Mouse (Mus musculus) skeletal muscle tissue, adult 2 months (tissue): ENCODE data around the gene Mapk3.

Experiments used
- DNase-seq: peaks from one replicate; pipeline ENCODE4 v3.0.0-alpha.2; 2012; ENCODE audit warnings: low read depth, low spot score

Gene Mapk3

DNA sequence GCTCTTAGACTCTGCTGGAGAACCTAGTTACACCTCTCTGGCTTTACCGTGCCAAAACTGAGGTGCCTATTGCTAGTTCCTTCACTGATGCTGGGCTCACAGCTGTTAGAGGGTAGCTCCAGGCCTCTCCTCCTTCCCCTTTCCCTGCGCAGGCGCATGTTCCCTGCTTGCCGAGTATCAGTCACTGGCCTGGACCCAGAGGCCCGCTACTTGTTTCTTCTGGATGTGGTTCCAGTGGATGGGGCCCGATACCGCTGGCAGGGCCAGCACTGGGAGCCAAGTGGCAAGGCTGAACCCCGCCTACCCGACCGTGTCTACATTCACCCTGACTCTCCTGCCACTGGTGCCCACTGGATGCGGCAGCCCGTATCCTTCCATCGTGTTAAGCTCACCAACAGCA lies 23.3 kb downstream of the Mapk3 start:
- no peak for DNase-seq

DNA sequence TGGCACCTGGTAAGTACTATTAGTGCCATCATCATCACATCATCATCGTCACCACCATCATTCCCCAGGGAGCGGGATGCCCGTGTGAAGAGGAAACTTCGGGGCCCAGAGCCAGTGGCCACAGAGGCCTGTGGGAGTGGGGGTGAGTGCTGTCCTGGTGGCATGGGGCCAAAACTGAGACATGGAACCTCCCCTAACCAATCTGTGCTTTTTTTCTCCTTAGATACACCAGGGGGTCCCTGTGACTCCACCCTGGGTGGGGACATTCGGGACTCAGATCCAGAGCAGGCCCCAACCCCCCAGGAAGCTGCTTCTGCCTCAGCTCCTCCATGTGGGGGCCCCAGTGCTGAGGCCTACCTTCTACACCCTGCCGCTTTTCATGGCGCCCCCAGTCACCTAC lies 25.1 kb downstream of the Mapk3 start:
- DNase-seq: no peak

DNA sequence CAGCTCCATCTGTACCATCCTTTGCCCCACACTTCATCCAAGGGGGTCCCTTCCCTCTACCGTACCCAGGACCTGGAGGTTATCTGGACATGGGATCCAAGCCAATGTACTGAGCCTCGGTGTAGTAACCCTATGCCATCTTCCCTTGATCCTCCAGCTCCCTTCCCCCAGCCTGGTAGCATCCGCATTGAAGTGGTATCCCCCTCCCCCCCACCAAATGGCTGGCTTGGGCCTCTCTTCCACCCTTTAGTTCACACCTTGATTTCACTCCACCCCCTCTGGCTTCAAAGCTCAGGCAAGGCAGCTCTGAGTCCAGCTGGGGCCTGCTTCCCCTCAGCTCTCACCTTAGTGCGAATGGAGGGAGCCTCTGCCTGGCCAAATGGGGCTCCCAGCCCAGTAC lies 25.7 kb downstream of the Mapk3 start:
- no peak for DNase-seq

DNA sequence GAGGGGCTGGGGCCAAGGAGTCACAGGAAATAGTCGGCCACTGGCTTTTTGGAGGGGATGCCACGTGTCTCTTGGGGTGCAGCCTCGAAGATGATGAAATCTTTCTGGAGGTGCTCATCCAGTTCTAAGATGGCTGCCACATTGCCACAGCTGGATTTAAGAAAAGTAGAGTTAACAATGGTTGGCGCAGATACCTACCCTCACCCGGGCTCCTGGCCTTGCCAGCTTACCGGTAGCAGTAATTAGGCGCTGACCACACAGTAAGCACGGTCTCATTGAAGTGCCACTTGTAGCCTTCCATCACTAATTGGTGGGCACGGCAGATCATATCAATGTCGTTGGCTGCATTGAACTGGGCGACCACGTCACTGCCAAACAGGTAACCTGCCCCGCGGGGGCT lies 26.7 kb downstream of the Mapk3 start:
- no peak for DNase-seq

DNA sequence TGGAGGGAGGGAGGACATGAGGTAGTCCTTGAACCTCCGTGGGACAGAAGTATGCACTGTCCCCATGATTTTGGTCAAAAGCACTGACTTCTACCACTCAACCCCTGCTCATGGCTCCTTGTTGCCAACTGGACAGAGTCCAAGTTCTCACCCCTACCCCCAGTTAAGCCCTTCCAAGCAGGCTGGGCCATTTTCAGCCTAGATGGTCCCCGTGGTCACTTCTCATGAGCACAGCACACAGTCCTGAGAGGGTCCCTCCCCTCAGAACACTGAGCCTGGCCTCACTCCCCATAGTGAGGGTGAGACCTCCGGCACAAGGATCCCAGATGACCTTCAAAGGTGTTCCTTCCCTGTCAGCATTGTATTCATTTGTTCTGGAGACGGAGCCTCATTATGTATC lies 29.7 kb downstream of the Mapk3 start:
- DNase-seq: no peak

DNA sequence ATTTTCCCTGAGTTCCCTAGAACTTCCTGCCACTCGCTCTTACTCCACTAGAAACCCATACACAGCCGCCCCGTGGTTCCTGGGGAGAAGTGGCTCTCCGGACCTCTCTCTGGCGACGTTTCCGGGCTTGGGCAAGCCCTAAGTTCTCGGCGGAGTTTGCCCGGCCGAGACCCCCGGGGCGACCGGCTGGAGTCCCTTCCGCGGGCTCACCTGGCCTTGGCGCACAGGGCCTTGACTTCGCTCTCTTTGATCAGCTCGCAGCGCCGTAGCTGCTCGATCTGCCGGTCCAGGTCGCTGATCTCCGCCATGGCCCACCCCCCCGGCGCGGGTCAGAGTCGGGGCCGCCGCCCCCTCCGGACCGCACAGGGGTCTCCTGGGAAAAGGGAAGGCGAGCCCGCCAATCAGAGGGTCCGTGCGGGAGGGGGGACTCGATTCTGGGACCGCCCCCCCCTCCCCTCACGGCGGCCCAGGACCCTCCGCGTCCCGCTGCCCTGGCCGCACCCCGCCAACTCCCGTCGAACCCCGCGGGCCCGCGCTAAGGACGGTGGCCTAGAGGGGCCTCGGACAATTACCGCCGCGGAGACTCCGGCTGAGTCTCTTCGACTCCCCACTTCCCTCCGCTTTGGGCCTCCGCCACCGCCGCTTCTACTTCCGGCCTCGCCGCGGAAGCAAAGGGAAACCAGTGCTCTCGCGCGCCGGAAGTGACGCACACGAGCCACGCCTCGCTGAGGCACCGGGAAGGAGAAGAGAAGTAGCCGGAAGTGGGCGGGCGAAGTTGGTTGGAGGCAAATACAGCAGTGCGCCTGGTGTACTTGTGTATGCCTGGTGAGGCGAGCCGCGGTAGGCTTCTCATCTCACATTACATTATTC lies 32.7 kb downstream of the Mapk3 start, which contains the start of gene Ppp4c:
TSS of gene Ppp4c (minus strand) at position 646 of the 870 bp plus-strand sequence.
- DNase-seq: peak; percentile 97

DNA sequence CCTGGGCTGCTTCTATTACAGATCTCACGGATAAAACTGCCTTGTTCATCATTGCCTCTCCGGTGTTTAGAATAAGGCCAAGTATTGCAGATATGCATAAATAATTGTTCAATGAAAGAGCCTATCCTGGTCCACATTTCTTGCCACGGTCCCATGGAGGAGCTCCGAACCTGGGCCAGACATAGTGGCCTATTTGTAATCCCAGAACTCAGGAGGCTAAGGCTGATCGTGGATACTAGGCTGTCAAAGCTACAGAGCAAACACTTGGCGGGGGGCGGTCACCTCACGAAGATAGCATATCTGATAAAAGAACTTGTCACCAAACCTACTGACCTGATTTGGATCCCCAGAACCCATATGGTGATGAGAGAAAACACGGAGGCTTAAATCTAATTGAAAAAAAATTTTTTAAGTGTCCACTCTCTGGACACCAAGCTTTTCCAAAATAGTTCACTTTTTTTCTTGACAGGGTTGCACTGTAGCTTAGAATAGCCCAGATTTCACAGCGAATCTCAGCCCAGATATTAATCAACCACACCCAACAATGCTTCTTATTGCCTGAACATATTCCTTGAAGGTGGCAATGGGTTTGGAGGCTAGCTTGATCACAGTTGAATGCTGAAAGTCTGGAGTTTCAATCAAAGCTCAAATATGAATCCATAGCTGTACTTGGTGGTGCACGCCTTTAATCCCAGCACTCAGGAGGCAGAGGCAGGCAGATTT lies 33.5 kb downstream of the Mapk3 start:
- no peak for DNase-seq

DNA sequence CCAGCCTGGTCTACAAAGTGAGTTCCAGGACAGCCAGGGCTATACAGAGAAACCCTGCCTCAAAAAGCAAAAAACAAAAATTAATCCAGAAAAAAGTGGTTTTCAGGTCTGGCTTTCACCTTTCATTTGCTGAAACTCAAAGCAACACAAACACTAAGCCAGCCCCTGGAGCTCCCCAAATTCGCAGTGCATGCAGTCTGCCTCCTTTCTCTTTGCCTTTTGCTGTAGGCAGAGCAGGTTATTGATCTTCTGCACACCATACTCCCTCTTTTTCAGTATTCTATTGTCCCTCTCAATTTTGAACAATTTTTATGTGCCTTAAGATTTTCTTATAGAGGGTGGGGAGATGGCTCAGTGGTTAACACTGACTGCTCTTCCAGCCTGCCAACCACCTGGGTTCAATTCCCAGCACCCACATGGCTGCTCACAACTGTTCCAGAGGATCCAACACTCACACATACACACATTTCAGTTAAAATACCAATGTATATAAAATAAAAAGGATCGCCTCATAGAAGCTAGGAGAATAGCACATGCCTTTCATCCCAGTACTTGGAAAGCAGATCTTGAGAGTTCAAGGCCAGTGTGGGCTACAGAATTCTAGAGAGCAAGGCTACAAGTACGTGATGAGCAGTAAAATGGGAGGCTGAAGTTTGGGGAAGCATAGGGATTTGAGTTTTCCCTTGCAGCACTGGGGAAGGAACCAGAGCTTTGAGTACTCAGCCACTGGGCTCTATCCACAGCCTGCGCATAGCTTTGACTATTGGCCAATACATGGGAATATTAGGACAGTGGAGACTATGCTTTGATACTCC lies 34.3 kb downstream of the Mapk3 start:
- no peak for DNase-seq

DNA sequence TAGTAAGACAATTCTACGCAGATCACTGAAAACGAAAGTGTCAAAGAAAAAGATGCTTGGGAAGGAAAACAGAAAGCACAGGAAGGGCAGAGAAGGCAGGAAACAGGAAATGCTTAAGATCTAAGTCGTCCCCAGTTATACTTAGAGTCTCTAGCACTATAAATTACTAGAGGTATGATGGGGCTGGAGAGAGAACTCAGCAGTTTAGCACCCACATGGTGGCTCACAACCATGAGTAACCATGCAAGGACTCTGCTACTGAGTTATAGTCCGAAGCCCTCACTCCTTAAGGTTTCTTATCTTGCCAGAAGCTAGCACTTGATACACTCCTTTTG lies 34.8 kb downstream of the Mapk3 start:
- DNase-seq: no peak

DNA sequence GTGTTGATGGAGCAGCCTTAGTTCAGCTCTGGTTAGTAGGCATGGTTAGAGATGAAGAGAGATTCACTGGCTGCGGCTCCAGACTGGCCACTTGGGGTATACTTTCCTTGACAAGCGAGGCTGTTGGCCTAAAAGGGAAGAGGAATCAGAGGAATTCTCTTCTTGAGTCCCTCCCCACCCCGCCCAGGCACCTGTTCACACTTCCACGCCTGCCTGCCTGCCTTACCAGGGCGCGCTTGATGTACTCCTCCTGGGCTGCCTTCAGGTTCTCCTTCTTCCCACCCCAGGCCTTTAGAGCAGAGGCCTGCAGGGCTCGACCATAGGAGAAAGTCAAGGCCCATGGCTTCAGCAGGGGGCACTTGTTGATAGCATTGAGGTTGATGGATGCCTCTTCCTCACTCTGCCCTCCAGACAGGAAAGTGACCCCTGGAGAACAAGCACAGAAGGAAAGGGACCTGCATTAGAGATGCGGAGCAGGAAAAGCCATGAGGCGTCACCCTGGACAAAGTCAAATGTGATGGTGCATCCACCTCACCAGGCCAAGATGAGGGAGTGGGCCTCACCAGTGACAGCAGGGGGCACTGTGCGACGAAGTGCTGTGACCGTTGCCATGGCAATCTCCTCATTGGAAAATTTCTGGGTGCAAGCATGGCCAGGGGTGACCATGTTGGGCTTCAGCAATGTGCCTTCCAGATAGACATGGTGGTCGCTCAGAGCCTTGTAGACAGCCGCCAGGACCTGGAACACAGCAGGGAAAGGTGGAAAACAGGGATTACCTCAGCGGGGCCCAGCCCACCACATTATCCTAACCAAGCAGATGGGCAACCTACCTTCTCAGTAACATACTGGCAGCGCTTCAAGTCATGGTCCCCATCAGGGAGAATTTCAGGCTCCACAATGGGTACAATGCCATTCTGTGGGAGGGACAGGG lies 36.3 kb downstream of the Mapk3 start:
- DNase-seq: no peak

DNA sequence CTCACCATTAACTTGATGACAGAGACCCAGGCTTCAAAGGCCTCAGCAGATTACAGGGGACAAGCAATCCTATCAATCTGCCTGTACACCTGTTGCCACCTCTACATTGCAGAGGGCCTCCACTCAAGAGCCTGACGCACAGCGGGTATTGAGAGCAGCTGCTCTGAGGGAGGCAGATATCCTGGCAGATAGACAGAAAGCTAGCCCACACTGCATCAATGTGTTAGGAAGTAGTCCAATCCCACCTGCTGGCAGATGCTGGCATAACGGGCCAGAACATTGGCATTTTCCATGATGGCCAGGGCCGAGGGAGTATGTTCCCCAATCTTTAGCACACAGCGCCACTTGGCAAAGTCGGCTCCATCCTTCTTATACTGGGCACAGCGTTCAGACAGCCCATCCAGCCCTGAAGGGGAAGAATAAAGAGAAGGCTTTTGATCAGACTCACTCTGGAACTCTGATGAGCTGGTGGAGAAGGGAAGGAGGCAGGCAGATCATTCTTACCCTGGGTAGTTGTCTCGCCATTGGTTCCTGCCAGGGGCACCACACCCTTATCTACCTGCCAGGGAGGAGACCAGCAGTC lies 37.0 kb downstream of the Mapk3 start:
- no peak for DNase-seq

DNA sequence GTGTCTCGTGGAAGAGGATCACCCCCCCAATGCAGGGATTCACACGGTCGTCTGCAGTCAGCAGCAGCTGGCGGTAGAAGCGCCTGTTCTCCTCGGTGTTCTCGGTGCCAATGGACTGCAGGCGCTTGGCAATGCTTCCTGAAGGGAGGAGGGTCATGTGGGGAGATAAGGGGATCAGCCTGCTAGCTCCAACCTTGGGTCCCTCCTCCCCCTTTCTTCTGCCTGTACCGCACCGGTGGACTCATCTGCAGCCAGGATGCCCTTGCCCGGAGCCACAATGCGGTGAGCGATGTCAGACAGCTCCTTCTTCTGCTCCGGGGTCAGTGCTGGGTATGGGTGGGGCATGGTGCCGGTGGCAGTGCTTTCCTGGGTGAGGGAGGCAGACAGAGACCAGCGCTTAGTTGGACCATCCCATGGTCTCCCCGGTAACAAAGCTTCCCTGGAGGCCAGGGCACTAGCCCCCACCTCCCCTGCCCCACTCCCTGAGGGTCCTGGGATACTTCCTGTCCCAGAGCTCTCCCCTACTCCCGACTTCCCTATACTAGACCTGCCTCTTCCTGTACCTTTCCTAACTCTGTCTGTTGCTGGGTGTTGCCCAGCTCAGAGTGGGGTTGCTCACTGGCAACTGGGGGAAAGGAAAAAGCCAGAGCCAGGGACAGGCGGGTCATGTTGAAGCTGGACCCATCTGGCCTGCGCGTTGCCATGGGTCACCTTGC lies 38.2 kb downstream of the Mapk3 start, which contains the start of gene Fam57b:
TSS of gene Fam57b (plus strand) at position 258 of the 716 bp plus-strand sequence.
- DNase-seq: no peak

DNA sequence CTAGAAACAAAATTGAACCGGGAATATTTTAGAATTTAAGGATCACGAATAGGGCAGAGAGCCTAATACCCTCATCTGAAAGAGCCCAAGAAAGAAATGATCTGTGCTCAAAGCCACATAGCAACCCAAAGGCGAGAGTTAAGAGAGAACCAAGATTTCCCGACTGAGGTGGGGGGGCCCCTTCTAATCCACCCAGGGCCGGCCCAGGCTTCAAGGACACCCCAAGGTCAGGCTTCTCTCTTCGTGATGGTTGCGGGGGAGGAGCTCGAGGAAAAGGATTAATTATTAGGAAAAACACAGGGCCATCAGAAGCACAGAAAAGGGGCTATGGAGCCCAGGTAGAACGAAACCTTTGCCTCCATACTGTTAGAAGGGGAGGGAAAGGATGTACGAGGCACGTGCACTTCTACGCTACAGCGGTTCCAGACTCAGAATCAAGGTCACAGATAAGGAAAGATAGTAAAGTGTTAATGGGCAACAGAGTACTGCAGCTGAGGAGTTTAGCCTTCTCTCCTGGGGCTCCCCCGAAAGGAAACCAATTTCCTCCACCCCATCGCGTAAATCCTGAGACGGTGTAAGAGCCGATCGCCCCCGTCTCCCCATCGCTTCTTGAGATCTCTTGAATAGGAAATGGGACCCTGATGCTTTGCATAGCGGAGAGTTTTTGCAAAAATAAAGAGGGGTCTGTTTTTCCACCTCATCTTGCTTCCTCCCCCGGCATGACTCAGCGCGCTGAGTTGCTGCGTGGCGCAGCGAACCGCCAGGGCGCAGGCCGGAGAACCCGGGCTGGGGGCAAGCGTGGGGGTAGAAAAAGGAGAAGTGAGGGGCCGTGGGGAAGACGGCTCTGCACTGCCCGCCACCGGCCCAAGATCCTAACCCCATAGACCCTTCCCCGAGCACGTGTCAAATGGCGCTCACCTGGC lies 39.0 kb downstream of the Mapk3 start:
- DNase-seq: no peak

DNA sequence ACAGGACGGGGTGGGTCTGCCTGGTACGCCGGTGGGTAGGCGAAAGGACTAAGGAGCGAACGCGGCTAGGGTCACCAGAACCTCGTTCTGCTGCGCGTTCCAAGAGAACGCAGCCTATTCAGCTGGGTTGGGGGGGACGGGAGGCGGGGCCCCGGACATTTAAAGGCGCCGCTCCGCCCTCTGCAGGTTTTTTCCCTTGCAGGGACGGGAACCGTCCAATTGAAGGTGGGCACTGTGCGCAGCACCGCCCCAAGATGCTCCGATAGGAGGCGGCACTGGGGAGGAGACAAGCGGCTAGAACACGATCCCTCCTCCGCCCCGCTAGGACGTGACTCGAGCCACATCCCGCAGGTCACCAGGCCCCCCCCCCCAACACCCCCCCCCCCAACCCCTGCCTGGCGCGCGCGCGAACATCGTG lies 39.7 kb downstream of the Mapk3 start:
- DNase-seq: peak; percentile 98

DNA sequence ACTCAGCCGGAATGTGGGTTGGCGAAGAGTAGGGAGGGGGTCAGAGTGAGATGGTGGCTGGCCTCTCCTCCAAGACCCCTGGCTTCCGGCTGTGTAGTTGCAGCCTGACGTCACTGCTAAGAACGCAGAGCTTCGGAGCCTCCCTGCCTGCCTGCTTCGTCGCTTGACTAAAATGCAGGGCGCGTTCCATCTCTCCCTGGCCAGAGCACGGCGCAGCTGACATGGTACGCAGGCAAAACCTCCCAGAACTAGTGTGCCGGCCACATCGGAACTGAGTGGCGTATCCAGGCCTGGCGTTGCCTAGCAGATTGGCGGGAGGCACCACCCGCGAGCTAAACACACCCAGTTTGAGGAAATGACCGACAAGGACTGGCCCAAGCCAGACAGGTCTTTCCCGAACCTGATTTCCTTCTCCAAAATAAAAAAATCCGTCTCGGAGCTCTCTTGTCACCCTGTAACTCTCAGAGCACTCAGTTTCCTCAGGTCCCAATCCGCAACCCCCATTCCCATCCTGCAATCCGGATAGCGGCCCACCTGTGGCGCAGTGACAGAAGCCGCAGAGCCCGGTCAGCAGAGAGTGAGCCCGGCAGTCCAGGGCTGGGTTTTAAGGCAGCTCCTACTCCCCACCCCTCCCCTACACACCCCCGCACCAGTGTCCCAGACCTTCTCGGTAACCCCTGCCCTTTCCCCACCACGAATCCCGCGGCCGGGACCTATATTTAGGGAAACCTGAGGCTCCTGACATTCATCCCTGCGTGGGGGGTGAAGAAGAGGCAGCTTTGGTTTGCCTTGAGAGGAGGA lies 40.3 kb downstream of the Mapk3 start:
- peak; percentile 96 for DNase-seq

DNA sequence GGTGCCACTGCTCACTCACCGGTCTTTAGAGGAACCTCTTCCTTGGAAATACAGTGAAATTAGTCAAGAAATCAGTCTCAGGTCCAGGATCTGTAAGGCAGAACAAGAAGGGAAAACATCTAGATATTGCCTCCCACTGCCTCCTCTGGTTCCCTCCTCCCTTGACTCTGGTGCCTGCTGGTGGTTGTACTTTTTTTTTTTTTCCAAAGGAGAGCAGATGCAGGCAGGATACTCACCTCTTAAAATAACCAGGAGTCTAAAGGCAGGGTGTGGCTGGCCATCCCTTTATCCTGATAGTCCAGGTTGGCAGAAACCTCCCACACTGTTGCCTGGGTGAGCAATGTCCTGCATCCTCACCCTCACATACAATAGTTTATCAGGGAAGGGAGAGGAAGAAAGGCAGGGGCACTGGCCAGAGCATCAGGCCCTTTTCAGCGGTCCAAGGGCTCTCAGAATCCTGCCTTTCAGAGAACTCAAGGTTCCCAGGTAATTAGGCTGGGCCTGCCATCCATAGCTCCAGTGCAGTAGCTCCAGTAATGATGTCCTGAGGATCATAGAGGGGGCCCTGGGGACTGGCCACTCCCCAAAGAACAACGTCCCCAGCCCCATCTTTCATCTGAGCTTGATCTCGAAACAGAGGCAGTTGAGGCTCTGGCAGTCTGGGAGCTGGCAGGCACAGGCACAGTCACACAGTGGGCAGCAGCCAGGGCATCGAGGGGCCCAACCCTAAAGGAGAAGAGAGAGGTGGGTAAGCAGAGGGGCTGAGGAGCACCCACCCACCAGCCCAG lies 41.1 kb downstream of the Mapk3 start:
- no peak for DNase-seq

DNA sequence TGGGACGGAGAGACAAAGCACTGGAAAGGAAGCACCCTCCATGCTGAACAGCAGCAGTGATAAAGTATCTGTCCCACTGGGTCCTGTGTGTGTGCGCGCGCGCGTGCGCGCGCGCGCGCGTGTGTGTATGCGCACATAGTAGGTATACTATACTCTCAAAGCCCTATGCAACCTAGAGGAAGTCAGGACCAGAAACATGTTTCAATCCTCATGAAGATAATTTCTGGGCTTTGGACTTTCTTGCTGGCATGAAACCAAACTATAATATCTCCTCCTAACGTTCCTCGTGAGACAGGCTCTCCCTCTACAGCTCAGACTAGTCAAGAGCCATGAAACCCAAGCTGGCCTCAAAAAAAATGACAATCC lies 41.6 kb downstream of the Mapk3 start:
- no peak for DNase-seq
